Mouse (Mus musculus) olfactory bulb, adult 2 months (tissue): Measurements from ENCODE around the gene AC124502.3. TPM values are rescaled to one million over a fixed set of nuclear protein-coding genes. Genes with fewer than 3 reads are reported as not detected.
A peak's percentile ranks its signal among the peaks of the same experiment; 100 is the strongest.

Experiments used
- H3K27ac ChIP-seq: fragments of 200-500 bp; 2 replicates; pipeline ENCODE4 v1.5.1; 2012; ENCODE audit warnings: low read depth, low read length; ENCODE audit not compliant: insufficient read depth
- H3K4me1 ChIP-seq: fragments of 200-500 bp; 2 replicates; pipeline ENCODE4 v1.6.1; 2012; ENCODE audit warnings: low read length; ENCODE audit not compliant: control insufficient read depth, insufficient read depth
- H3K4me3 ChIP-seq: fragments of 200-500 bp; 2 replicates; pipeline ENCODE4 v1.5.1; 2012; ENCODE audit warnings: mild to moderate bottlenecking, low read depth, low read length, moderate library complexity; ENCODE audit not compliant: insufficient read depth
- CTCF ChIP-seq: fragments of 200-500 bp; IDR thresholded peaks from 2 replicates; pipeline ENCODE4 v1.5.1; 2012; ENCODE audit warnings: low read depth, mild to moderate bottlenecking, low read length, moderate library complexity; ENCODE audit not compliant: insufficient read depth
- POLR2A ChIP-seq: fragments of 200-500 bp; IDR thresholded peaks from 2 replicates; pipeline ENCODE4 v1.6.1; 2012; ENCODE audit warnings: mild to moderate bottlenecking, low read depth, low read length, moderate library complexity; ENCODE audit not compliant: insufficient read depth
- WGBS: fragments of 180-500 bp; shearing (Covaris S2); methylation state at CpG from one replicate; pipeline ENCODE4 v1.1.7; 2018; 5-methylcytosine and 5-hydroxymethylcytosine counted together
- polyA plus RNA-seq: library from polyadenylated mRNA; stranded (reverse); fragments of >200 nt; gene quantifications from 2 replicates; pipeline ENCODE4 v1.2.4, GENCODE M21; 2012; ENCODE audit warnings: low replicate concordance; ENCODE audit not compliant: missing spikeins, insufficient read depth, insufficient read length

AC124502.3 gene
- polyA plus RNA-seq, 1 experiment = not detected

DNA sequence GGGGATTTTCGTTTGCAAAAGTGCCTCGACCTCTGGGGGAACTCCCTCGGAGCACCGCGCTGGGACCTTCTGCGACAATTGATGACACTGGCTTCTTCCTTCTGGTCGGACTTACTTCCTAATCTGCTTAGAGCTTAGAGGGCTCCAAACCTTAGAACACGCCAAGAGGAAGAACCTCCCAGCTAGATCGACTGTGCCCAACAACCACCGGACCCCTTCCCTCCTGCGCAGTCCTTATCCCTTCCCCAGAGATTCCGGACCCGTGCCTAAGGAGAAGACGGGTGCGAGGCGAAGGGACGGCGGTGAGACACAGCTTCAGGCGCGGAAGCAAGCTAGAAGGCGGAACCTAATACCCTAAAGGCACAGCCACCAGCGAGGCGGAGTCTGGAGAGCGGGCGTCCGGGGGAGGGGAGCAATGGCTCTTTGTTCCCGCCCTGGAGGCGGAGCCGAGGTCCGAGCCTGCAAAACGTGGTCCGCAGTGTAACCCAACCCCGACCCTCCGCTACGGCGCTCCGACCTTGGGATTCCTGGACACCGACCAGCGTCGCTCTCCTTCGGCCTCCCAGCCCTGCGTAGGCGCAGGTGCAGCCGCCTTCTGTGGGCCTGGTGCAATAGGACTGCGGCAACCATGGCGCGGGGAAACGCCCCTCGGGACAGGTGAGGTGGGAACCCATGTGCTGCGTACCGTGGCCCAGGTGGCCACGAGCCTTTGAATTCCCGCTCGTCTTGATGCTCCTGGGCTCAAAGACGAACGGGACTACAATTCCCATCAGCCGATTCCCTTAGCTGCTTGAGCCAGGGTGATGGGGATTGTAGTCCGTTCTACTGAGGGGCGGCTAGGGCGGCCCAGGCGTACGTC lies 14.8 kb upstream of the AC124502.3 start, which contains the start of gene Slc29a2:
Slc29a2 (plus strand) TSS at position 240 of the 859 bp plus-strand sequence.
- peak; percentile 79; the same call in 1 of the 2 replicates for TF ChIP-seq POLR2A
- no peak for TF ChIP-seq CTCF
- H3K27ac ChIP-seq = peak within 1 kb of the TSS; percentile 97
- under 1% methylated on average over 62 of the region's 62 CpGs for WGBS
- peaks cover 15% of the 10 kb centered on the region for H3K4me1 ChIP-seq
- peak within 1 kb of the TSS; percentile 95 for H3K4me3 ChIP-seq

DNA sequence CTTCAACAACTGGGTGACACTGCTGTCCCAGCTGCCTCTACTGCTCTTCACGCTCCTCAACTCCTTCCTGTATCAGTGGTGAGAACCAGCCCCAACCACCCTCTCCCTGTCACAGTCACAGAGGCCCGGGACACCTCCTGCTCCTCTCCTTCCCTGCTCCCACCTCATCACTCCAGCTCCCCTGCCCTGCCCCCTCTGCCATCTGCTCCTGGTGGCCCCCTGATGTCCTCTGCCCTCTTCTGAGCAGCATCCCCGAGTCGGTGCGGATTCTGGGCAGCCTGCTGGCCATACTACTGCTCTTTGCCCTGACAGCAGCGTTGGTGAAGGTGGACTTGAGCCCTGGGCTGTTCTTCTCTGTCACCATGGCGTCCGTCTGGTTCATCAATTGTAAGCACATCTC lies 12.6 kb upstream of the AC124502.3 start:
- 89% methylated on average over 8 of the region's 8 CpGs for WGBS
- H3K4me3 ChIP-seq = no peak overlapping the region
- peaks cover 15% of the 10 kb centered on the region for H3K4me1 ChIP-seq
- no peak for TF ChIP-seq CTCF
- TF ChIP-seq POLR2A = no peak
- H3K27ac ChIP-seq = no peak overlapping the region

DNA sequence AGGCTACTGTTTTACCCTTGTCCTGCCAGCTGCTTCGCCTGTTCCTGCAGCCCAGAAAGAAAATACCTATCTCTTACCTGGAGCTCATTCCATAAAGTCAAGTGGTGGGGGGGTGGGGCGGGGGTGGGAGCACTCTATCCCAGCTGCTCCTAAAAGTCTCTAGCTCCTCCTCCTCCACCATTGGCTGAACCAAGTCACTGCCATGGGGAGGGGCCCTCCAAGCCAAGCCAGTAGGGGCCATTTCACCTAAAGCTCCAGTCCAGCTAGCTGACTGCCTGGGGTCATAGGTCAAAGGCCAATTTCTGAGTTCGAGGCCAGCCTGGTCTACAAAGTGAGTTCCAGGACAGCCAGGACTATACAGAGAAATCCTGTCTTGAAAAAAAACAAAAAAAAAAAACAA lies 6.0 kb upstream of the AC124502.3 start:
- H3K4me1 ChIP-seq = no peaks in the 10 kb centered on the region

DNA sequence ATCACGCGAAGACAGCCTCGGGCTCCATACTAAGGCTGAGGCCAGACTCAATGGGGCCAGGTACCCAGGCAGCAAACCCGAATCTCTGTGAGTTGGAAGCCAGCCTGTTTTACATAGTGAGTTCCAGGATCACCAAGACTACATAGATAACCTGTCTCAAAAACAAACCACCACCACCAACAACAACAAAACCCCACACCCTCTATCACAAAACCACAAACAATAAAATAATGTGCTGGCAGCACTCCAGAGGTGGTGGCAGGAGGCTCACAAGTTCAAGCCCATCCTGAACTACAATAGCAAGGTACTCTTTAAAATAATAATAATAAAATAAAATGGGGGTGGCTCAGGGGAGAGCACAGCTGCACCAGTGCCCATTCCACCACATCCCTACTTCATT lies 2.1 kb upstream of the AC124502.3 start:
- peaks cover 10% of the 10 kb centered on the region for H3K4me1 ChIP-seq
- no peak overlapping the region for H3K27ac ChIP-seq
- WGBS = 69% methylated on average over 4 of the region's 4 CpGs
- no peak for TF ChIP-seq POLR2A
- no peak for TF ChIP-seq CTCF
- no peak overlapping the region for H3K4me3 ChIP-seq

More for the DNA sequence above, 6.0 kb upstream of the AC124502.3 start:
- no peak overlapping the region for H3K27ac ChIP-seq
- WGBS = 85% methylated on average over 3 of the region's 3 CpGs
- TF ChIP-seq POLR2A (no peak), CTCF (no peak)
- no peak overlapping the region for H3K4me3 ChIP-seq

DNA sequence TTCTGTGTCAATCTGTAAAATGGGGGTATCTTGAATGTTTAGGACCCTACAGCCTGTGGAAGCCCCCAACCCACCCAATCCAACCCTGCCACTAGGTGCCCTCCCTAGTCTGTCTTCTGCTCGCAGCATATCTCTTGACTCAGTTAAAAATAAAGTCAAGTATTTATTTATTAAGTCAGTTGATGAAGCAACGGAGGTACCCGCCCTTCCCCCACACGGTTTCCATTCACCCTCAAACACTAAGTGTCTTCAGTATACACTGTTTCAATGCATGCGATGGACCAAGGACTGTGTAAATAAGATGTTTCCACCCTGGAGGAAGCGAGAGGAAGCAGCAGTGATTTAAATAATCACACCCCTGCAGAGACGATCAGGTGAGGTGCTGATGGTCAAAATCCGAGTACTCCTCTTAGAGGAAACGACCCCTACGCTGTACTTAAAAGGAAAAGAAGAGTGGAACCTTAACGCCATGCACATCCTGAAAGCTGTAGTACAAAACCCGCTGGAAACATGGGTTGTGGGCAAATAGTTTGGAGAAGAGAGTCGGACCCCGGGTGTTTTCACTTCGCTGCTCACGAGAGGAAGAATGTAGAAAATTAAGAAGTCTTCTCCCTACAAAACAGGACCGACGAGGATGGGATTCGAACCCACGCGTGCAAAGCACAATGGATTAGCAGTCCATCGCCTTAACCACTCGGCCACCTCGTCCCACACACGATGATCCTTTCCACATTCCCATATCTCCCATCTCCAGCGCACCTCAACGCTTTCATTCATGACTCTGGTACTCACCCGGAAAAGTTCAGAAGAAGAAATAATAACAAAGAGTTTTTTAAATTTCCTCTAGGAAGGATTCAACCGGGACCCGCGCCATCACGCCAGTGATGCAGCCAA lies 766 bp upstream of the AC124502.3 start:
- no peak overlapping the region for H3K27ac ChIP-seq
- peak overlapping the region; percentile 59 for H3K4me3 ChIP-seq
- 4% methylated on average over 32 of the region's 32 CpGs for WGBS
- peaks cover 10% of the 10 kb centered on the region for H3K4me1 ChIP-seq
- TF ChIP-seq CTCF (no peak), POLR2A (no peak)

DNA sequence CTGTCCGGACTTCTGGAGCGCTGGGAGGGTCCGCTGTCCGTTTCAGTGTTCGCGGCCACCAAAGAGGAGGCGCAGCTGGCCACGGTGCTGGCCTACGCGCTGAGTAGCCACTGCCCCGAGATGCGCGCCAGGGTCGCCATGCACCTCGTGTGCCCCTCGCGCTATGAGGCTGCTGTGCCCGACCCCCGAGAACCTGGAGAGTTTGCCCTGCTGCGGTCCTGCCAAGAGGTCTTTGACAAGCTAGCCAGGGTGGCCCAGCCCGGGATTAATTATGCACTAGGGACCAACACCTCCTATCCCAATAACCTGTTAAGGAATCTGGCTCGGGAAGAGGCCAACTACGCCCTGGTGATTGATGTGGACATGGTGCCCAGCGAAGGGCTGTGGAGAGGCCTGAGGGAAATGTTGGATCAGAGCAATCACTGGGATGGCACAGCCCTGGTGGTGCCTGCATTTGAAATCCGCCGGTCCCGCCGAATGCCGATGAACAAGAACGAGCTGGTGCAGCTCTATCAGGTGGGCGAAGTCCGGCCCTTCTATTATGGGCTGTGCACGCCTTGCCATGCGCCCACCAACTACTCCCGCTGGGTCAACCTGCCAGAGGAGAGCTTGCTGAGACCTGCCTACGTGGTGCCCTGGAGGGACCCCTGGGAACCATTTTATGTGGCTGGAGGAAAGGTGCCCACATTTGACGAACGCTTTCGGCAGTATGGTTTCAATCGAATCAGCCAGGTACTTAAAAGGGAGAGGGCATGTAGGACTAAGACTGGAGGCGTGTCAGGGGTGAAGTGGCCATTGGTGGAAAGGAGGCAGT lies 817 bp downstream of the AC124502.3 start:
- peaks cover 10% of the 10 kb centered on the region for H3K4me1 ChIP-seq
- 5% methylated on average over 41 of the region's 41 CpGs for WGBS
- H3K27ac ChIP-seq = peak overlapping the region; percentile 59
- peak overlapping the region; percentile 59 for H3K4me3 ChIP-seq
- no peak for TF ChIP-seq POLR2A

DNA sequence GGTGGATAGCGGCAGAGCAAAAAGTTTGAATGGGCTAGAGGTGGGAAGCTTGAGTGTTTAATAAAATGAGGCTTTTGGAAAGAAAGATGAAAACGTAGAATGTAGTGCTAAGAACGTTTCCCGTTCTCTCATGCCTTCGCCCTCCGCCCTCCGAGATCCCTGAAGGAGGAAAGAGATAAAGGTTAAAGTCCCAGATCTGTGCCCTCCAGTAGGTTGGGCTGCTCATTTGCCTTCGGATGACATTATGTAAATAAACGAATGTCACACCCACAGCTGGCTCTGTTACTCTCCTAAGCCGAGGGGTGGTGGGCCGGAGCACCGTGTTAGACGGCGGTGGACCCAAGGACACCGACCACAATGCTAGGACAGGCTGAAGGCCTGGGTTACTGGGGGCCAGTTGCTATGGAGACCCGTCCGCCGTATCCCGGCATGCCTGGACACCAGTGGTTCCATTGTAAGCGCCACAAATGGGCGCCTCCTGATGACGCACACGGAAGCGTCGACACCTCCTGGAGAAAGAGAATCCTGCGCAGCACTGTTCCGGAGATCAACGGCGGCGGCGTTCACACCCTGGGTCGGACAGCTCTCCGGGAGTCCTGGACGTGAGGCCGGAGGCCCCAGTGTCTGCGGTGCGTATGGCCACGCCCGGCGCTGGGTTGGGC lies 2.3 kb downstream of the AC124502.3 start, which contains the start of gene Brms1:
Brms1 (plus strand) TSS at position 493 of the 662 bp plus-strand sequence.
- H3K27ac ChIP-seq = peak within 1 kb of the TSS; percentile 6; the same call in 1 of the 2 replicates
- WGBS = 3% methylated on average over 40 of the region's 40 CpGs

DNA sequence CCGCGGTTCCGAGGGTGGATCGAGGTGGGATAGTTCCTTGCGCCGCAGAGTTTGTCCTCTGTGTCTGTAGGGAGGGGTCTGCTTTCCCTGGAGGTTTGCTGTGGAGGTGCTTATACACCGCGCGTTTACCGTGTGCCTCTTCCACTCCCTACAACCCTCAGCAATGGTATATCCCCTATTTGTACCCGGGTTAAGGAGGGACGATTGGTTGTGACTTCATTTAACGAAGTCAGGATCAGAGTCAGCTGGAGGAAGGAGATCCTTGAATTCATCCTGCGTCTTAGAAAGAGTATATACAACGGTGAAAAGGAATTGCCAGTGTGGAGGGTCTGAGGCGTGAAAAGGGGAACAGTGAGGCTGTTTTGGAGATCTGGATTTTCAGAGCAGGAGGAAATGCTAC lies 2.9 kb downstream of the AC124502.3 start:
- H3K27ac ChIP-seq = no peak overlapping the region
- WGBS = 2% methylated on average over 16 of the region's 16 CpGs
- peaks cover 14% of the 10 kb centered on the region for H3K4me1 ChIP-seq
- no peak for TF ChIP-seq POLR2A
- TF ChIP-seq CTCF = no peak
- peak overlapping the region; percentile 82 for H3K4me3 ChIP-seq

More for the DNA sequence above, 2.3 kb downstream of the AC124502.3 start, which contains the start of gene Brms1:
- no peak for TF ChIP-seq POLR2A
- TF ChIP-seq CTCF = no peak
- Histone ChIP-seq H3K4me3 (peak within 1 kb of the TSS; percentile 82), H3K4me1 (peaks cover 14% of the 10 kb centered on the region)
